Mouse (Mus musculus) gastrocnemius, adult 18-20 months (tissue): ENCODE measurements around the gene Hoxd12. TPM values are rescaled to one million over a fixed set of nuclear protein-coding genes. Genes with fewer than 3 reads are reported as not detected.

Experiments used
- DNase-seq: peaks from one replicate; pipeline ENCODE4 v3.0.0; 2021; ENCODE audit warnings: low spot score
- total RNA-seq, 2 experiments: library from RNA; stranded (reverse); gene quantifications; 2 replicates each; pipeline ENCODE4 v1.2.3; 2021

The Hoxd12 gene
- total RNA-seq, 2 experiments from 2014 or later: not detected

DNA sequence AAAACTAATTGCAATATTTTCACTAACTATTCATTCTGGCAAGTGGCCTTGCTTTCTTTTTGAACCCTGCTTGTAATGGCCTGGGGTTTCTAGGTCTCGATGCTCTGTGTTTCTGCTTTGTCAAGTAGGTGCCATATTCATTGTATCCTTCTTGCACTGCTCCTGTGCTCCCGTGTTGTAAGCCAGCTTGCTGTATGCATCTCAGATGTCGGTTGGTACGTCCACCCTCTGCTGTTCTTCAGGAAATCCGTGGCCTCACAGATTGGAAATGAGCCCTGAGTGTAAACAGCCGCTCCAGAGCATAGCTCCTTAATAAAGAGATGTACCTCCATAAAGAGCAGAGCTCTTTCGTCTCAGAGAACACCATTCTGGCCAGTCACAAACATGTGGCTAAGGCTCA lies 32.8 kb downstream of the Hoxd12 start:
- DNase-seq: no peak

GRCm38 (mm10) chr2:74708676-74709075 lies 33.9 kb downstream of the Hoxd12 start:
- DNase-seq: no peak

DNA sequence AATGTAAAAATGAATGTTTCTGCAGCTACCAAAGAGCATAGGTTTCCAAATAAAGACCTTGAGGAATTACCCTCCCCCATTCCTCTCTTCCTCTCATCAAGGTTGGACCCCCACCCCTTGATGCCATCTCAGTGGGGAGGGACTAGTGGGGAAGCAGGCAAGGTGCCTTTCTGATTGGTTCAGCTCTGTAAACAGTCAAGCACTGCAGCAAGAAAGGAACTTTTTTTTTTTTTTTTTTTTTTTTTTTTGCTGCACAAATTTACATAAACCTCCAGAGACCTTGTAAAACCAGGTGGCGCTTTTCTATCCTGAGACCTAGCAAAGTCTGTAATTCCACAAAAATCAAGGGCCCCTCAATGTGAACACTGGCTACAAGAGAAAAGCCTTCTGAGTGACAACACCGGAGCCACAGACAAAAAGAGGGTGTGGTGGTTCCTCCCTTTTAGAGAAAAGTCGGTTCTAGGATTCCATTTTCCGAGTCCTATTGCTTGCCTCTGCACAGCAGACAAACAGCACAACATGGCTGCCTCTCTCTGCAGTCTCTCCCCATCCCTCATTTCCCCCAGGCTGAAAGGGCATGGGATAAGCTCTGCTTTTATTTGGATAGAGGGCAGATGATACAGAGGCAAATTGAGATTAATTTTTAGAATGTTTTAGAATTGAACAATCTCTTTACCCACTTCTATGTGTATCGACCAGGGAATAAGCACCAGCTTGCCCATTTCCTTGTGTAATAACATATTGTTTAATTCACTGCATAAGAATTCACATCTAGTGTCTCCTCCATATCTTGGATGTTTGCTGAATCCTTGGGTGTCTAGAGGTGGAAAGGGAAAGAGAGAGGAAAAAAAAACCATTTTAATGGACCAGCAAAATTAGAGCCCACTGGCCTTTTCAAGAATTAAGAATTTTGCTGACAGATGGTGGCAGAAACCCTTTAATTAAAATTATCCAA lies 34.9 kb downstream of the Hoxd12 start:
- DNase-seq: no peak

DNA sequence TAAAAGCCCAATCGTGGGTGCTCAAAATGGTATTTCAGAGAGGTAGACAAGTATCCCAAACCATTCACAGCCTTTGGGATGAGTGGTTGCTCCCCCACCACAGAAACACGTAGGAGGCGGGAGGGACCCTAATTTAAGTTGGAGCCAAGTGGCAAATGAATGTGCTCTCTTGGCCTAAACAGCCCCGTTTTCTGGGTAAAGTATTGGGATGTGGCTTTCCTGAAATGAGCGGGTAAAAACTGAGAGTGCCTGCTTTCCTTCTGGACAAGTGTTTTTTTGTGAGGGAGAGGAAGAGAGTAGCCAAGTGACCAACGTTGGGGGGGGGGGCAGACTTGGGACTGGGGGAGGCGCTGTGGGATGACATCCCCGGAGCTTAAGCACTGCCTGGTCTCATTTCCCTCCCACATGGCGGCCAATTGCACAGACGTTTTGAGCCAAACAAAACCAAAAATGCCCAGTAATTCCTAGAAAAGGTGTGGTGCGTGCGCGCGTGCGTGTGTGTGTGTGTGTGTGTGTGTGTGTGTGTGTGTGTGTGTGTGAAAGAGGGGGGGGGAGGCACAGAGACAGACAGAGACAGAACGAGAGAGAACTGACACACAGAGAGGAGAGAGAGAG lies 36.2 kb downstream of the Hoxd12 start:
- no peak for DNase-seq

GRCm38 (mm10) chr2:74711721-74712621 lies 37.2 kb downstream of the Hoxd12 start, which contains the start of the genes Hoxd3 and Hoxd4:
Gene Hoxd3 (plus strand): TSS chr2:74711927.
Gene Hoxd4 (plus strand): TSS chr2:74711929.
- peak; percentile 60 for DNase-seq

DNA sequence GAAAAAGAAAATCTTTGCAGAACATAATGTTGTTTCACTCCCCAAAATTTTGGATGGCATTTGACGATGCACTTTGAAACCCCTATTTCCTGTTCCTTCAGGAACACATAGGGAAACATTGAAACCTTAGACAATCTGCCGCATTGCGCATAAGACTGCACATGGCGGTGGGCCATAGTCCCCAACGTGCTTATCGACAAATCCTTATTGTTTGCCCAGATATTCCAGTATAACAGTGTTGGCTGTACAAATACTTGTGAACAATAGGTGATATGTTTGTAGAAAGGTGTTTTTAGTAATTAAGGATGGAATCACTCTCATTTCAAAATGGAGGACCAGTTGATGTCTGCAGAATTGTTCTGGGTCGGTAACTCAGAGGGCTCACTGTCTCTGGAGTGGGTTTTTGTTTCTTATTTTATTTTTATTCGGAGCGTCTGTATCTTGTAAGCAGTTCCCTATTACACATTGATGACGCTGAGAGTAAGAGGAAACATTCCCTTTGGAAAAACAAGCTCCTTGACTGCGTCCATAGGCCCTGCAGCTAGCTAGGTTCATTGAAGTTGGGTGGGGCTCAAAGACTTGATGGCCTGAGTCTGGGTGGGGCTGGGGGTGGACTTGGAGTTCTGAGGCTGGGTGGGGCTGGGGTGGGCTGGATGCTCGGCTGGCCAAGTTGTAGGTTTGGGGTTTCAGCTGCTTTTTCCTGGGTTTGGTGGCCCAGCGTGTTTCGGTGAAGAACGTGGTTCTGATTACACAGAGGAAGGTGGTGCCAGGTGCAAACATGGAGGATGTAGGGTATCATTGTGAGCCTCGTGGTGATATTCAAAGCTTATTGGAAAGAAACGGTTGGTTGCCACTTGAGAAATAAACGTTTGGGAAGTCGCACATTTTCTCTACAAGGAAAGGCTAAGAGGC lies 38.7 kb downstream of the Hoxd12 start:
- no peak for DNase-seq

- no peak for DNase-seq
Observed at GRCm38 (mm10) chr2:74714156-74714789, 39.5 kb downstream of the Hoxd12 start.

GRCm38 (mm10) chr2:74714881-74715280 lies 40.1 kb downstream of the Hoxd12 start:
- DNase-seq: no peak

DNA sequence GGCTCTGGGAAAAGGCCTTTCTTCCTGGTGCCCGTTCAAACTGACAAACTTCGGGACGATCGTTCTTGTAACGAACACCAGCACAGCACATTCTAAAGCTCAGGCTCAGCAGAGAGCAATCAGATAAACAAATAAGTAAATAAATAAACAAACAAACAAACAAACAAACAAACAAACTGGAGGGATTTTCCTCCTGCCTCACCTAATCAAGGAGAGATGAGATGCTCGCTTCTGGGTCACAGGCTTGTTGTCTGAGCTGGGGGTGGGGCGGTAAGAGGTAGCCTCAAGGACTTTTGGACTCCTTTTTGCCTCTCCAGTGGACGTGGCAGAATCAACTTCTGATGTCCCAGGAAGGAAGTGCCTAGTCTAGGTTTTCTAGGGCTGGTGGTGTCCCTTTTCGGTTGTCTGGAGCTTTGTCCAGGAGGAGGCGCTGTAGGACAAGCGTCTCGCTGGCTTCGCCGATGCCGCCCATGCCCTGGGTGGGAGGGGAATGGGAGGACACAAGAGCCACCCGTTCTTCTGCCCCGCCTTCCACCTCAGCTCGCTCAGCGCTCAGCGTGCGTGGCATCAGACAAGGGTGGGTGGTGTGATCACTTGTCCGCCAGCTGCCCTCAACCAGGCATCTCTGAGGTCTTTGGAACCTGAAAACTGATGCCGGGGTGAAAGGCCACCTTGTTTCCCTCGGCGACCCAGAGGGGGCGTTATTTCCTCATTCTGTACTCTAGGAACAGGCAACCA lies 40.9 kb downstream of the Hoxd12 start:
- peak; percentile 94 for DNase-seq

GRCm38 (mm10) chr2:74720384-74720783 lies 45.6 kb downstream of the Hoxd12 start:
- DNase-seq: no peak

DNA sequence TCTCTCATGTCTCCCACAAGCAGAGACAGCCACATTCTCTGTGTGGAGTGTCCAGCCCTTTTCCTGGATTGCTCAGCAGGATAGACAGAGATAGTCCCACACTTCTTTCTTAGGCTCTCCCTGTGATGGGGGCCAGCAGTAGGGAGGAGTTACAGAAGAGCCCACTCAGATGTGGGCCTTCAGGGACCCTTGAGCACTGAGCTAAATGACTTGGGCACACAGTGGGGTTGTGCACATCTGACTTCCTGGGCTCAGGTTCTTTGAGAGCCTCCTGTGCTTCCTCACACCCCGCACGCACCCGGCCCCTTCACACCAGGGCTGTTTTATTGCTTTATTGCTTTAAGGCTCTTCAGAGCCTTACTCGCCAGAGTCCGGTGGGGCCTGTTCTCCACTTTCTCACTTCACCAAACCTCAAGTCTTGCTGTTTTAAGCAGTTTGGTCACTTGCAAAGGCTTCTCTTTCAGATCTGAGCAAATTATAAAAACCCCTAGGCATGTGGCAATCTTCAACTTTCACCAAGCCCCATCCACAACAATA lies 46.2 kb downstream of the Hoxd12 start:
- no peak for DNase-seq

DNA sequence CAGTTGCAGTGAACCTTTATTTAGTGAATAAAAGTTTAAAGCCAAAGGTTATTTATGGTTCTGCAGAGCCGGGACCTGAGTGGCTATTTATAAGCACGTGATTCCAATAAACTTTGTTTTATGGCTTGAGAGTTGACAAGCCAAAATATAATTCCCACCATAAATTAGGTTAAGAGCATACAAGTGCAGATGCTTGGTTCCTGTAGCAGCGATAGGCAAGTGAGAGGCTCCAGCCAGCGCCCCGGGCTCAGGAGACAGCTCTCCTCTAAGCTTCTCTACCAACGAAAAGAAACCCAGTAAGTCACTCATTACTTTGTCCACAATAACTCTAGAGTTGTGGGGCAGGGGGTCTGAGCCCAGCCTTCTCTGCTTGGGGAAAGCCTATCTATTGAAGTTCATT lies 47.1 kb downstream of the Hoxd12 start:
- DNase-seq: no peak

DNA sequence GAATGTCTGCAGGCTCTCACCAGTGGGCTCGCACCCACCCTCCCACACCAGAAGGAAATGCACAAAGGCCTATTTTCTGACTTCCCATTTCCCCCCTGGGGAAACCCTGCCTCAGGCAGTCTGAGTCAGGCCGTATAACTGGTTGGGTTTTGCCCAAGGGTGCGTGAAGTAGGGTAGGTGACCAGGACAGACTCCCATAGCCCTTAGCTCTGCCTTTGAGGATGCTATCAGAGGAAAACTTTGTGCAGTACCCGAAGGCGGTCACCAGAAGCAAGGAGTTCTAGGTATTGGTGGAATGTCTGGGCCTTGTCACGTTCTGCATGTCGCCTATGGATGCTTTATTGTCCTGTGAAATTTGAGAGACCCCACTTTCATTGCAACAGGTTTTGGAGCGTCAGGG lies 48.1 kb downstream of the Hoxd12 start:
- DNase-seq: no peak

DNA sequence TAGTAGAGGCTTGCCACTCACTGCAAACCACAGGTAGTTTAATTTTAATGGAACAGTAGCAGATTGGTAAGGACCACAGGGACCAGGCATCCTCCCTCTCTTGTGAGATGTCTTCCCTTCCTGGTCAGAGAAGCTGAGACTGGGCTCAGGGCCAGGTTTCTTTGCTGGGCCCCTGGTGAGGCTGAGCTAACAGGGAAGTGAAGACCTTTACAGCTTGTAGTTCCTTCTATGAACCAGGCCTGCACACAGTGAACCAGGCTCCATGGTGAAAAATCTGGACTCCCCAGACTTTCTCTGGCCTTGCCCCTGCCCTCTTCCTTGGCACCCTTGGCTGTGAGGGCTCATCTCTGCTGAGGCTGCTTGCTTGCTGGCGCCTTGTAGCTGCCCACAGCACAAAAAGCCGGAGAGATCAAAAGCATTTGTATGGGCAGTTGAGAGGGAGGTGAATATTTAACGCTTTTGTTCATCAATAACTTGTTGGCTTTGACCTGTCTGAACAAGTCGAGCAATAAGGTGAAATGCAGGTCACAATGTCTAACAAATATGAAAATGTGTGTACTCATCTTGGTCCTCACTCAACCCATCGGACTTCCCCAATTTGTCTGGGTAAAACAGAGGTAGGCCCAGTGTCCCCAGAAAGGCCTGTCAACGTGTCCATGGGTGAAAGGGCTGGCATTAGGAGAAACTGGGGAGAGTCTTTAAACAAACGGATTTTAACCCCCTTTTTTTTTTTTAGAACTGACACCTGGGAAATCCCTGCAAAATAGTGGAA lies 49.6 kb downstream of the Hoxd12 start:
- no peak for DNase-seq

DNA sequence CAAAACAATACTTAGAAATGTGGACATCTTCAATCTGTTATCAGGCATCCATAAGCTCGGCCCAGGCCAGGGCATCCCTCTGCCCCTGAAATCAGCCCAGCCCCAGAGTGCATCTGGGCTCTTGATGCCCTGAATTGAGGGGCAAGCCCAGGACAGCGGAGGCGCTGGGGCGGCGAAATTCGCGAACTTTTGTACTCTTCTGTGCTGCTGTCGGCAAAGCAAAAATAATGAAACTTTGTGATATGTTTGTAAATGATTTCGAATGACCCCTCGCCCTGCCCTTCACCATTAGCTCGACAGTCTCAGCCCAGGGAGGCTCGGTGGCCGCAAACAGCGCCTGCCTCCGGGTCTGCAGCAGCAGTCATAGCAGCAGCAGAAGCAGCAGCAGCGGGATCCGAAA lies 50.4 kb downstream of the Hoxd12 start:
- DNase-seq: no peak

DNA sequence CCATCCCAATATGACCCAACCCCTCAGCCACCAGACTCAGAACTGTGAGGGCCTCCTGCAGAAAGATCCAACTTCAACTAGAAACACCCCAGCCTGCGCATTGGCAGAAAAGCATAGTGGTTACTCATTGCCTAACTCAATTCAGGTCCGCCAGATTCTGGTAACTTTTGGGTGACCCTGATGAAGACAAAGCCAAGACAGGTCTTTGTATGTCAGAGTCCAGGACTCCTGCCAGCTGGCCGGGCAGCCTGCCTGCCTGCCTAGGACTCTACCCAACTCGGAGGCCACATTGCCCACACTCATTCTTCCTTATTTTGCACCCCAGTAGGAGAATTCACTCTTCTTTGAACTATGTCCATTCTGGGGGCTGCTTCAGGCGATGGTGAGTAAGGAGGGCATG lies 51.7 kb downstream of the Hoxd12 start, which contains the start of gene Gm28230:
Gene Gm28230, plus strand, starts transcription at position 178 of the 400 bp plus-strand sequence.
- DNase-seq: no peak

GRCm38 (mm10) chr2:74726973-74727639 lies 52.3 kb downstream of the Hoxd12 start:
- no peak for DNase-seq
